Mouse (Mus musculus): ENCODE measurements around the gene Zfp800.

Gene Zfp800

DNA sequence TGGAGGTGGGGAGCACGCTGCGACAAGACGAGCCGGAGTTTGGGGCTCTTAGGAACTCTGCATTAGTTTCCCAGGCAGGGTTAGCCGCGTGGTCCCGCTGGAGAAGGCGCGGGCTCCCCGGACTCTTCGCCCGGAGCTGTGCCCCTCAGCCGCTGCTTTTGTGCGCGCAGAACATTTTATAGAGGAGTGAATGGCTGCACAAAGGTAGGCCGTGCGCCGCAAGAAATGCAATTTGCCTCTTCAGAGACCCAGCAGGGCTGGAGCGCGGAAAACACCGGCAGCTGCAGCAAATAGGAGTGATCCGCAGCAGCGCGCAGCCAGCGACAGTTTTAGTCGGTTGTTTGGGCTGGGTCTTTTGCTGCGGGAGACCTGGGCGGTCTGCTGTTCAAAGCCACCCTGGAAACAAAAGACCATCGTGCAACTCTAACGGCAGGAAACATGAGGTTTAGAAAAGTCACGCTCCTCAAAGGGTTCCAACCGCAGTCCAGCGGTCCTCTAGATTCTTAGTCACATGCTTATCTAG lies at the start of gene Zfp800:
Gene Zfp800 (minus strand): TSS at position 325 of the 523 bp plus-strand sequence.
- no peak for DNase-seq (ENCODE audit: low spot score in 2 of 2)

DNA sequence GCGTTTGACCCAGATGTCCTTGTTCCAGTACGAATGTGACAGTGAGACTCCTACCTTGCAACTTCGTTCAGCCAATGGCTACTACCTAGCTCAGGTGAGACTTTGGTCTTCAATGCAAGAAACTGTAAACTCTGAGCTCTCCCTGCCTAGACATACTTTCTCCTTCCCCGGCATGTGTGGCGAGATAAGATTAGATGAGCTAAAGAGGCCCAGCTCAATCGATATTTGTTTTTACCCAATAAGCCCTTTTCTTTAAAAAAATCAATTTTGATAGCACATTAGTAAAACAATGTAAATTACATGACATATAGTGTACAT lies 33.7 kb upstream of the Zfp800 start:
- no peak for DNase-seq (ENCODE audit: low spot score in 2 of 2)

DNA sequence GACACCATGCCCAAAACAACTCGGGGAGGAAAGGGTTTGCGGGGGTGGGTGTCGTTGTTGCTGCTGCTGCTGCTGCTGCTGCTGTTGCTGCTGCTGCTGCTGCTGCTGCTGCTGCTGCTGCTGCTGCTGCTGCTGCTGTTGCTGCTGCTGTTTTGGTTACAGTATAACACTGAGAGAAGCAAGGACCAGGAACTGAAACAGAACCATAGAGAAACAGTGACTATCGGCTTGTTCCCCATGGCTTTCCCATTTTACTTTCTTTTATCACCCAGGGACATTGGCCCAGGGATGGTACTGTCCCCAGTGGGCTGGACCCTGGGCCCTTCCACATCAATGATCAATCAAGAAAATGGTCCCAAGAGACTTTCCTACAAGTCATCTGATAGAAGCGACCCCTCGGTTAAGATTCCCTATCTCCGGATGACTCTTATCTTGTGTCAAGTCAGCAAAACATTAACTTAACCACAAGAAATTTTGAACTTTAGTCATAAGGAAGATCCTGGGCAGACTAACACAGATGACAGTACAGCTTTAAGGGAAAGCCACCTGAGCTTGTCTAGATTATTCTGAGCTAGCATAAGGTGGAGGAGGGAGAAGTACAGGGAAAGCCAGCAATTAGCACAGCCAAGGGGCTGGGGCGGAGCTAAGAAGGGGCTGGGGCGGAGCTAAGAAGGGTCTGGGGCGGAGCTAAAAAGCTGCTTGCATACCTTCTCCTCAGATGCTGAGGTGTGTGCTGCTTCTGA lies 33.2 kb upstream of the Zfp800 start:
- DNase-seq (ENCODE audit: low spot score in 2 of 2) = no peak

DNA sequence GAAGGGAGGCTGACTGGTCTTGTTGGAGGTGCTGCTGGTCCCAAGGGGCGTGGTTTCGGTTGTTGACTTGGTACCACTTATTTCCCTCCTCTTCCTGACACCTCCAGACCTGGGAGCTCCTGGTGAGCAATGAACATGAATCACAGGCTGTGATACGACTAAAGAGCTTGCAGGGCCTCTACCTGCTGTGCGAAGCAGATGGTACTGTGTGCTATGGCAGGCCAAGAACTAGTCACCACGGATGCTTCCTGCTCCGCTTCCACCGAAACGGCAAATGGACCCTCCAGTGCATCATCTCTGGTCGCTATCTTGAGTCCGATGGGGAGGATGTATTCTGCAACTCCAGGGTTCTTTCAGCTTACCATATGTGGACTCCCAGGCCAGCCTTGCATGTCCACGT lies 32.1 kb upstream of the Zfp800 start:
- no peak for DNase-seq (ENCODE audit: low spot score in 2 of 2)

DNA sequence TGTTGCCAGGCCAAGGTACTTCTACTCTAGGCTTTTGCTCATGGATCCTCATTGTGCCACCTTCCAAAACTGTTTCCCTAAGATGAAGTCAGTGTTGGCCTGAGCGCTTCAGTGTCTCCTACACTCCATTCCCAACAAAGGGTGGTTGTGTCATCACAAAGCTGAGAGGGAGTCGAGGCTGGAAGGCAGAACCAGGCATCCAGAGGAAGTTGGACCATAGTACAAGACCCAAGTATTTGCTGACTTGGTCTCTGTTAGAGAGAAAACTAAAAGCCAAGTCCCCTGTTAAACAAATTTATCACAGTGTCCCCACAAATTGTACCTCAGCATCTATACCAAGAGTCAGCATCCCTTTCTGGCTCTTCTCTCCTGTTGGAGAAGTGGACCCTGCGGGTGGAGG lies 30.5 kb upstream of the Zfp800 start, which contains the start of gene Gcc1:
Gene Gcc1 (minus strand): TSS at position 101 of the 400 bp plus-strand sequence.
- DNase-seq (ENCODE audit: low spot score in 2 of 2) = no peak

DNA sequence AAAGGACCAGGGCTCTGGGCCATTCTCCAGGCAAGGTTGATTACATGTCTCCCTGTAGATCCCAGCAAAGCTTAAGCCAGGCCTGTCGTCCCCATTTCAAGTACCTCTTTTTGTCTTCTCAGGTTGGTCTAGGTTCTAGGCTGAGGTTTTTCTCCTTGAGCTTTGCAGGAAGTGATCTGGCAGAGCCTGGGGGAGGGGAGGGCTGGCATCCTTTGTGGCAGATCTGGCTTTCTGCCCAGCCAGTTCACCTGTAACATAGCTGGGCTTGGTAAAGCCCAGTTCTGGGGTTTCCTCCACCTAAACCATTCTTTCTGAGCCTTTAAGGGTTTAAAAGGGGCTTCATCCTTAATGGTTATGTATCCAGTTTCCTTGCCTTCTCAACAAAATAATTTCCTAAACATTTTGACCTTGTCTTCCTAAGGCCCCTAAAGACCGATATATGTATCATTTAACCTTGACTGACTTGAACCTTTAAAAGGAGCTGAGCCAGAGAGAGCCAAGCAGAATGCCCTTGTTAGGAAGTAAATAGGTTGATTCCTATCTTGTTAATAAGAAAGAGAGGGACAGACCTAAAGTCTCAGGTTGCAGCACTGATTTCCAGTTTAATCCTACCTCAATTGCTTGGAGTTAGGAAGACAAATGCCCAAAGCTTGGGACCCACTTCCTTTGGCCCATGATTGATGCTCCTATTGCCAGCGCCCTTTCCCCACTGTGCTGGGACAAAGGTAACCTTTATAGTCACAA lies 29.5 kb upstream of the Zfp800 start, which contains the start of gene Fscn3:
Gene Fscn3 (plus strand): TSS at position 694 of the 744 bp plus-strand sequence.
- DNase-seq (ENCODE audit: low spot score in 2 of 2) = no peak

DNA sequence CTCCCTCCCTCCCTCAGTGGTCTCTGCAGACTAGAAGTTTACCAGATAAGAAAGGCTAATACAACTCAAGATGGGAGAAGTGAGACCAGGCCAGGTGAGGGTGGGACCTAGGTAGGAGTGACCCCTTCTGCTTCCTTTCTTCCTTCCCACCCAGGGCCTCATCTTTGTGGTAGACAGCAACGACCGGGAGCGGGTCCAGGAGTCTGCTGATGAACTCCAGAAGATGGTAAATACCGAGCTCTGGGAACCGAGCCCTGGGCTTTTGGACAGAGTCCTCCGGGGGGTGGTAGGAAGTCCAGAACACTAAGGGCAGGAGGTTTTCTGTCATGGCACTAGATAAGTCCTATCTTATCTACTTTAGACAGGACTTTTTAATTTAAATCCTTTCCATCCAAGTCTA lies 27.2 kb upstream of the Zfp800 start:
- no peak for DNase-seq (ENCODE audit: low spot score in 2 of 2)

DNA sequence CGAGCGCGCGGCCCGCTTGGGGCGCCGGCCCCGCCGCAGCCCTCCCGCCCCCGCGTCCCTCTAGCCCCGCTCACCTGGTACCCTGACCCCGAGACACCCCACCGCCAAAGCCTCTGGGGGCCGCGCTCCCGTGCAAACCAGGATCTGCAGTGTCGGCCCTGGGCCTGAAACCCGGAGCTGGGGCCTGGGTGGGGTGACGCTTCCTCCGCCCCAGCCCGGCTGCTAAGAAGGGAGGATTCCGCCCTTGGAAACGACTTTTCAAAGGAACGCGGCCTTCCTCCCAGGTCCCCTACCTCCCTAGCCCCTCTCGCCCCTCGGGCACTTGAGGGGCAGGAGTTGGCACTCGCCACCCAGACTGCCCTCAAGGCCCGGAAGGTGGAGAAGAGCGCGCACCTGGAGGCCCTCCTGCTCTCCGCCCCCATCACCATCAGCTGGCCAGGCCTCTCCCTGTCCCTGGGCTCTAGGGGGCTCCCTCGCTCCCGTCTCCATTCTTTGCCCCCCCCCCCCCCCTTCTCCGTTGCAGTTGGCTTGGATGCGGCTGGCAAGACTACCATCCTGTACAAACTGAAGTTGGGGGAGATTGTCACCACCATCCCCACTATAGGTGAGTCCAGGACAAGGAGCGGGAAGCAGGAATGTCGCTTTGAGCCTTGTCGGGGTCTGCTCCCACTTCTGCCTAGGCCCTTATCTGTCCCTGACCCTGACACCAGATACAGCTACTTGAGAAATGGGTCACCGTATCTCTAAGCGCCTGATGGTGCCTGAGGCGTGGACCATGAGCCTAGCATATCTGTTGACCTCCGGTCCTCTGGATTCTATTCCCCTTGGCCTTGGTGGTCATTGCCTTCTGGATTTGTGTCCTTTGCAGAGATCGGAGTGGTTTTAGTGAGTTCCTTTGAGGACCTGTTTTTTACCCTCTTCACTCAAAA lies 26.2 kb upstream of the Zfp800 start:
- DNase-seq (ENCODE audit: low spot score in 2 of 2) = peak in 1 of 2 experiments; percentile 42

DNA sequence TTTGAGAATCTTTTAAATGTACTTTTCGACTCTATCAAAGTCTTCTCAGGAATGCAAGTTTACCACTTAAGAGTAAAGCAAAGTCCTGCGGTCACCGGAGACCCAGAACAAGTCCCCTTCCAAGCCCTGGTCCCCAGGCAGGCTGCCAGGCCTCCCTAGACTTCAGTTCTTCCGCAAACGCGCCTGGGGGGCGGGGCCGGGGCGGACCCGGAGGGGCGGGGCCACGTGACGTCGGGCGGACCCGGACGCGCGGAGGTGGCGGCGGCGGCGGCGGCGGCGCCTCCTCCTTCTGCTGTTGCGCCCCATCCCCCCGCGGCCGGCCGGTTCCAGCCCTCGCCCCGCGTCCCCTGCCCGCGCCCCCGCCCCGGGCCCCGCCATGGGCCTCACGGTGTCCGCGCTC lies 25.5 kb upstream of the Zfp800 start, which contains the start of gene Arf5:
Gene Arf5 (plus strand): TSS at position 248 of the 400 bp plus-strand sequence.
- DNase-seq (ENCODE audit: low spot score in 2 of 2) = peak; percentile 60 to 89

DNA sequence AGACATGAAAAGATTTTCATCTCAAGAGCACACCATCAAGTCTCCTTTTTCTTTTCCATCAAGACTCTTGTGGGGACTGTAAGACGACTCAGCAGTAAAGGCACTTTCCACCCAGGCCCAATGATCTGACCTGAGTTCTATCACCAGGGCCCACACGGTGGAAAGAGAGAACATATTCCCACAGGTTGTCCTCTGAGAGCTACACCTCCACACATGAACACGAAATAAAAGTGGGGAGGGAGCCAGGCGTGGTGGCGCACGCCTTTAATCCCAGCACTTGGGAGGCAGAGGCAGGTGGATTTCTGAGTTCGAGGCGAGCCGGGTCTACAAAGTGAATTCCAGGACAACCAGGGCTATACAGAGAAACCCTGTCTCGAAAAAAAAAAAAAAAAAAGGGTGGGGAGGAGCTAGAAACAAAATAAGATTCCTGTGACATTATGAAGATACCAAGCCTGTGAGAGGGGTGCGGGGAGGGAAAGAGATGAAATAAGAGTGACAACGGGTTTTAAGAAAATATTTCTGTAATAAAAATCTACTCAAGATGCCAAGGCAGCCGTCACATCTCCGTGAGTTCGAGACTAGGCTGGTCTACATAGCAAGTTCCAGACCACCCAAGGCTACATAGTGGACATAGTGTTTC lies 25.0 kb upstream of the Zfp800 start:
- no peak for DNase-seq (ENCODE audit: low spot score in 2 of 2)

DNA sequence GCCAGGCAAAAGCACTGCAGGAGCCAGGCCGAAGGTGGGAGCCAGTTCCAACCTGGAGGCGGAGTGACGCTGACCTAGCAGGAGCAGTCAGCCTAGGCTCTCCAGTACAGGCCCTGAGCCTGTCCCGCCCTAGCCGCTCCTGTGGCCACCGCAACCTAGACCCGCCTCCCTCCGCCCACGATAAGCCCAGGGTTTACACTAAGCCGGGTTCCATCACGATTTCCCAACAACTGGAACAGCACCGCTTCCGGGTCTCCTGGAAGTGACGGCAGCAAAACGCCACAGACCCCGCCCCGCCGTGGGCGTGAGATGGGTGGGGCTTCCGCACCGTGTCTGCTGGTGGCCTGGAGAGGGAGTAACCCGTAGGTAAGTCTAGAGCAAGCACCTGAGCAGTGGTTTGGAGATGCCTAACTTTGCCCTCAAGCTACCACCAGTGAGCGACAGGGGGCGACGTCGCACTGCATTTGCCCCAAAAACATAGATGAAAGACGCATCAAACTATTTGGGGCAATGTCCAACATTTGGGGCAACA lies 23.7 kb upstream of the Zfp800 start:
- DNase-seq (ENCODE audit: low spot score in 2 of 2) = peak; percentile 87 to 95

DNA sequence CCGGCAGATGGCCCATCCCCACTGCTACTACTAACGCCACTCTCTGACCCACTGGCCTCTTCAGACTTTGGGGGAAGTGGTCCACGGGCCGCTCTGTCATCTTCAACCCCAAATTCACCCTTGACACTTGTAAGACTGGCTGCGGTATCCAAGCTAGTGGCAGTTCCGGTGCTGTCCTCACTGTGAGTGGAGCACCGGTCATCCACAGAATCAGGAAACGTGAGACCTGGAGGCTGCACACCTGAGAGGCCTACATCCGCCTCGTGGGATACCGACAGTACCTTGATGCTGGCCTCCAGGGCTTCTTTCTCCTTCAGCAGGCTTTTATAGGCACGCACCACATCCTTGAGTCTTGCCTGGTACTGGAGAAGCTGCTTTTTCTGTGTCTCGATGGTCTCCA lies 23.1 kb upstream of the Zfp800 start:
- DNase-seq (ENCODE audit: low spot score in 2 of 2) = no peak

DNA sequence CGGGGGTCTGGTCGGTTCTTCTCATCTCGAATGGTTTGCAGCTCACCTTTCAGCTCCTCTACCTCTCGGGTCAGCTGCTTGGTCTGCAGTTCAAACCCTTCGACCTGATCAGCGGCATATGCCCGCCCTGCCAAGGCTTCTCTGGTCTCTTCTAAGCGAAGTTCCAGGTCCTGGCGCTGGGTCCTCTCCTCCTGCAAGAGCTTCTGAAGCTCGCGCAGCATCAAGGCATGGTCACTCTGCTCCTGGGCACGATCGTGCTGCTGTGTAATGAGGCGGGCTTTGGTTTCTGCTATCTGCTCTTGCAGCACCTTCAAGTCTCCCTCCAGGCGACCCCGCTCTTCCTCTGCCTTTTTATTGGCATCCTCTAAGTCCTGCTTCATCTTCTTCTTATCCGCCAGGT lies 22.6 kb upstream of the Zfp800 start:
- DNase-seq (ENCODE audit: low spot score in 2 of 2) = no peak

DNA sequence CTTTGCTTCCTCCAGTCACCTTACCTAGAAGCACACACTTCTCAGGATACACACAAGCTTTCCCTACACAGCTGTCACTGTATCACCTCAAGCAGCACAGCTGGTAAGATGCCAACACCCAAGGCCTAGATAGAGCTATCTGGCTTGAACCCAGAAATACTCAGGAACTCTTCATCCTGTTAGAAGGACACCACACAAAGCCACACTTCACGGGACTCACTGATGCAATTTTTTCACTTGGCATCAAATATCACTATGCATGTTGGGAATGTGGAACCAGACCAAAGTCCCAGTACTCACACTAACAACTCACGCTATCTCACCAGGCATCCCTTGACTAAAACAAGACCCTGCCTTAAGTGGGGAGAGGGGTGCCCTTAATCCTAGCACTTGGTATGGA lies 21.9 kb upstream of the Zfp800 start:
- no peak for DNase-seq (ENCODE audit: low spot score in 2 of 2)

DNA sequence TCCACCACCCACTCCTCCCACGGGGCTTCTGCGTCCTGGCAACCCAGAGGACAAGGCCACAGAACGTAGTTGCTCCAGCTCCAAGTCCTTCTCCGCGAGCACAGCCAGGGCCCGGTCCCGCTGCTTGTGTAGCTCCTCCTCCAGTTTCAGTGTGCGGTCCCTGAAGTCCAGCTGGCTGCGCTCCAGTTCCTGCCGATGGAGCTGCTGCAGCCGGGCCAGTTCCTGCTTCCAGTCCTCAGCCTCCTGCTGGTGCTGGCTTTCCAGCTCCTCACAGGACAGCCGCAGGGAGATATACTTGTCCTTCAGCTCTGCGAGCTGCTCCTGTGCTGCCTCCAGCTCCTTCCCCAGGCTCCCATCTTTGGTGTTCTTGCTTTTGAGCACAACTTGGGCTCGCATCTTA lies 20.6 kb upstream of the Zfp800 start:
- peak in 1 of 2 experiments; percentile 35 for DNase-seq (ENCODE audit: low spot score in 2 of 2)

DNA sequence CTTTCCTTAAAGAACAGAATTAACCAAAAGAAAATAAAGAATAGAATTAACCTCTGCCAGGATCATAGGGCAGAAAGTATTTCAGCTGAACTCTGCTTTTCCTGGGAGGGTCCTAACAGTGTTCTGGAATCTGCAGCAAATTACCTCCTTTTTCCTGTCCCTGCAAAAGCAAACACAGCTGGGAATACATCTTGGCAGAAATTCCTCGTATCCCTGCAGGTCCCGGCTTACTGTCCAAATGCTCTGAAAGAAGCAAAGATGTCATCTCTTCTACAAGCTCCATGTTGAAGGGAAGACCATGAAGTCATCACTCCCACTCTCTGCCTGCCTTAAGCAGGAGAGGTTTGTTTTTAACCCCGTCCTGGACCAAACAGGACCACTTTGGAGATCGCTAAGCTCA lies 19.2 kb upstream of the Zfp800 start:
- no peak for DNase-seq (ENCODE audit: low spot score in 2 of 2)

DNA sequence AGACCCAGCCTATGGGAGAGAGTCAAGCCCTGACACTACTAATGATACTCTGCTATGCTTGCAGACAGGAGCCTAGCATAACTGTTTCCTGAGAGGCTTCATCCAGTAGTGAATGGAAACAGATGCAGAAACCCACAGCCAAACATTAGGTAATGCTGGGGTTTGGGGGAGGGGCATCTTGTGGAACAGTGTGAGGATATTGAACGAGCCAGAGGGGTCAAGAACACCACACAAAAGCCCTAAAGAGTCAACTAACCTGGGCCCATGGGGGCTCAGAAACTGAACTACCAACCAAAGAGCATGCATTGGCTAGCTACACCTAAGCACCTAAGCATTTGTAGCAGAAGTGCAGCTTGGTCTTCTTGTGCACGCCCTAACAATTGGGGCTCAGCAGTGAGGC lies 13.4 kb upstream of the Zfp800 start:
- DNase-seq (ENCODE audit: low spot score in 2 of 2) = no peak

DNA sequence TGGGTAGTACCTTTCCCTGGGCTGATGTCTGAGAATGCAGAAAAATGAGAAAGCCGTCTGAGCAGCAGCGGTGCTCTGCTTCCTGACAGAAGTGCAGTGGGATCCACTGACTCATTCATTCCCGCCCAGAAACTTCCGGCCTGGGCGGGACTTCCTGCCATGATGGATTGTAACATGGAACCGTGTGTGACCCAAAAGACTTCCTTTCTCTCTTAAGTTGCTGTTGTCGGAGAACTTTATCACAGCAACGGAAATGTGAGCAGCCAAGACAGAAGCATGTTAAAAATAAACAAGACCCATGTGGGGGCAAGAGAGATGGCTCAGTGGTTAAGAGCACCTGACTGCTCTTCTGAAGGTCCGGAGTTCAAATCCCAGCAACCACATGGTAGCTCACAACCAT lies 12.2 kb upstream of the Zfp800 start:
- DNase-seq (ENCODE audit: low spot score in 2 of 2) = no peak

DNA sequence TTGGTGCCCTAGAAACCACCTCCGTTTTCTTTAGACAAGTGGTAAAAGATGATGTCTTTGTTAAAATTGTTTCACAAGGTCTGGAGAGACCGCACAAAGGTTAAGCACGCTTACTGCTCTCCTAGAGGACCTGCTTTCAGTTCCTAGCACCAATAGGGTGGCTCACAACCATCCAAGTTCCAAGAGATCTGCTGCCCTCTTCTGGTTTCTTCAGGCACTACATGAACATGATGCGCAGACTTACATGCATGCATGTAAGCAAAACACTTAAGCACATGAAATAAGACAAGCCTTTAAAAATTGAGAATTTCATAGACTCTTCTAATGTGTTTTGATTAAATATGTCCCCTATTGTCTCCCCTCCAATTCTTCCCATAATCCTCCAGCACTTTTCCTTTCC lies 2.0 kb upstream of the Zfp800 start:
- DNase-seq (ENCODE audit: low spot score in 2 of 2) = no peak

DNA sequence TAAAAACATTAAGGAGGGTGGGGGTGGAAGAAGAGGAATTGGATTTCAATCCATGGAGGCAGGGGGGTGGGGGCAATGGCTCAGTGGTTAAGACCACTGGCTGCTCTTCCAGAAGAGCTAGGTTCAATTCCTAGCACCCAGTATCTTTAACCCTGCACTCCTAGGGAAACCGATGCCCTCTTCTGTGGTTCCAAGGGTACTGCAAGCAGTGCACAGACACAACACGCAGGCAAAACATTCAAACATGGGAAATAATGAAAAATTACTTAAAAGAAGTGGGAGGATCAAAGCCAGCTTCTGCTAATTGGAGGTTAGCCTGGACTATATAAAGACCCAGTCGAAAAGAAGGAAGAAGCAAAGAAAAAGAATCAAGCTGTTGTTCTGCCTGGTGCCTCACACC lies 921 bp upstream of the Zfp800 start:
- DNase-seq (ENCODE audit: low spot score in 2 of 2) = no peak

DNA sequence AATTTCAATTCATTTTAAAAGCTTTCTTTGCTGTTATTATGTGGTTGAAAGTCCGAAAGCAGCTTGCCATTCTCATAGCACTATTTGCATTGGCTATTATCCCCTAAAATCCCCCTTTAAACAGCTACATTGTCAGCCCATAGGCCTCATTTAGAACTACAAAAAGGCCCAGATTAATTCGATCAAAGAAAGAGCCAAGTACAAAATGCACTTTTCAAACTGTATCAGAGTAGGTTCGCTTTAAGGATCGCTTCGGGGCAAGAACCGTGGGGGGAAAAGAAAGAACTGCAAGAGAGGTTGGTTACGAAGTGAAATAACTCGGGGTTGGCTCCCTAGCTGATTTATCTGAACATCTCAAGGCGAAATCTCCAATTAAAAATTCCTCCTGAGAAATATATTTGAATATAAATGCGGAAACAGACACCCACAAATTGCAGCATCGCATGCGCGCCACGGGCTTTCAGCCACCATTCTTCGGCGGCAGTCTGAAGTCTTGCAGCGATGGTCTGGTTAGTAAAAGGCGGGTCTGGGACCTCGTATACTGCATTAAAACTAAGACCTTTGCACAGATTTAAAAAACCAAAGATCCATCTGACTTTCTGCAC lies 850 bp downstream of the Zfp800 start:
- no peak for DNase-seq (ENCODE audit: low spot score in 2 of 2)

All from left cerebral cortex, adult 9 months (tissue).